Comparison of ENCODE assay signal across 8 mouse cellular contexts in genomic region chr10:128369599-128369998, GRCm38 (mm10). TPM values are rescaled to one million over a fixed set of nuclear protein-coding genes. Genes with fewer than 3 reads are reported as not detected.
A peak's percentile ranks its signal among the peaks of the same experiment; 100 is the strongest.
DNase-seq lines count a peak whose midpoint lies in the region; ATAC-seq and TF ChIP-seq lines count a peak whose summit lies in the region.

No protein-coding gene starts in this region.

- H3K27me3 ChIP-seq in cerebellum, adult 2 months (ENCODE audit: control insufficient read depth, insufficient read depth, low read length): no peaks in the 10 kb centered on the region
- H3K27me3 ChIP-seq in testis, adult 2 months (ENCODE audit: control insufficient read depth, insufficient read depth, low read length): no peaks in the 10 kb centered on the region
- no peaks in the 10 kb centered on the region for H3K27me3 ChIP-seq in liver, embryonic 12.5 days (replicated peaks)

- H3K4me1 ChIP-seq in cerebellum, adult 2 months (ENCODE audit: control insufficient read depth, insufficient read depth, low read length): no peaks in the 10 kb centered on the region; the same call in 1 of the 2 replicates
- H3K4me1 ChIP-seq in testis, adult 2 months (ENCODE audit: control insufficient read depth, insufficient read depth, low read length): peaks cover 16% of the 10 kb centered on the region
- peaks cover 48% of the 10 kb centered on the region for H3K4me1 ChIP-seq in liver, embryonic 12.5 days

- no peaks in the 10 kb centered on the region for H3K9me3 ChIP-seq in liver, embryonic 12.5 days (replicated peaks)

- WGBS in cerebellum, adult 2 months: 73% methylated on average over 6 of the region's 6 CpGs
- WGBS in liver, embryonic 12.5 days (ENCODE audit: insufficient replicate concordance): 72% methylated on average over 6 of the region's 6 CpGs

- H3K4me3 ChIP-seq in cerebellum, adult 2 months (replicated peaks; ENCODE audit: insufficient read depth, low read depth, low read length): peak overlapping the region; percentile 54
- peak overlapping the region; percentile 96 for H3K4me3 ChIP-seq in testis, adult 2 months (ENCODE audit: control insufficient read depth, low read depth, low read length)
- H3K4me3 ChIP-seq in liver, embryonic 12.5 days: peak overlapping the region; percentile 76

- ATAC-seq in liver, embryonic 12.5 days: no peak

- no peaks in the 10 kb centered on the region for H3K36me3 ChIP-seq in testis, adult 2 months (ENCODE audit: control insufficient read depth, insufficient read depth, low read length)
- peaks cover 15% of the 10 kb centered on the region for H3K36me3 ChIP-seq in liver, embryonic 12.5 days

- peak in 1 of 2 experiments; percentile 33 for DNase-seq in cerebellum, adult 2 months
- no peak for DNase-seq in cerebellum, postnatal 14 days
- DNase-seq in testis, postnatal 10 days (ENCODE audit: low spot score): no peak
- no peak for DNase-seq in right cerebral cortex, adult 18-20 months
- no peak for DNase-seq in urinary bladder, postnatal 36 days (ENCODE audit: low spot score in 2 of 2)
- DNase-seq in c-Kit-positive CD71-positive TER-119-positive erythroid progenitor cells, embryonic 14.5 days (ENCODE audit: low spot score): no peak

- peak overlapping the region; percentile 81 for H3K9ac ChIP-seq in liver, embryonic 12.5 days

- peak overlapping the region; percentile 78 for H3K27ac ChIP-seq in cerebellum, adult 2 months (ENCODE audit: insufficient read depth, low read length)
- peak overlapping the region; percentile 95 for H3K27ac ChIP-seq in testis, adult 2 months (ENCODE audit: control insufficient read depth, insufficient read depth, low read depth, low read length)
- peak overlapping the region; percentile 90 for H3K27ac ChIP-seq in liver, embryonic 12.5 days

- no peak for TF ChIP-seq POLR2A in cerebellum, adult 2 months (IDR thresholded peaks at IDR 0.05; ENCODE audit: borderline replicate concordance, insufficient read depth, low read length)
- TF ChIP-seq POLR2A in testis, adult 2 months (IDR thresholded peaks at IDR 0.05; ENCODE audit: control insufficient read depth, low read depth, low read length): no peak

- no peak for TF ChIP-seq CTCF in cerebellum, adult 2 months (IDR thresholded peaks at IDR 0.05; ENCODE audit: borderline replicate concordance, insufficient read depth, low read depth, low read length)
- no peak for TF ChIP-seq CTCF in testis, adult 2 months (IDR thresholded peaks at IDR 0.05; ENCODE audit: control insufficient read depth, insufficient read depth, insufficient replicate concordance, low read depth, low read length)

- peak overlapping the region; percentile 96 for H3K4me2 ChIP-seq in liver, embryonic 12.5 days

RNA-seq across cellular contexts. Expression of gene Coq10a, which starts 0.8 kb away (rescaled TPM):
- 115 and 117 TPM in 2 replicates for polyA plus RNA-seq in cerebellum, adult 2 months (2012; rRNA removed)
- 21.2 TPM in 2 replicates for polyA plus RNA-seq in testis, adult 2 months (2012; rRNA removed)
- 8.7 and 8.9 TPM in 2 replicates for polyA plus RNA-seq in liver, embryonic 12.5 days (2016; fragmentation: Nextera tagmentation; extraction: Ambion mirVana)

RNA-seq across cellular contexts. Expression of gene Ankrd52, which starts 7.3 kb away (rescaled TPM):
- 40.6 and 41.6 TPM in 2 replicates for polyA plus RNA-seq in cerebellum, adult 2 months (2012; rRNA removed)
- 6.8 and 7.0 TPM in 2 replicates for polyA plus RNA-seq in testis, adult 2 months (2012; rRNA removed)
- 9.3 TPM in 2 replicates for polyA plus RNA-seq in liver, embryonic 12.5 days (2016; fragmentation: Nextera tagmentation; extraction: Ambion mirVana)

RNA-seq across cellular contexts. Expression of gene Slc39a5, which starts 31.4 kb away (rescaled TPM):
- polyA plus RNA-seq in cerebellum, adult 2 months (2012; rRNA removed): 0.13 TPM in 1 of 2 replicates, not detected in the other
- polyA plus RNA-seq in testis, adult 2 months (2012; rRNA removed): 0.14 and 0.18 TPM in 2 replicates
- polyA plus RNA-seq in liver, embryonic 12.5 days (2016; fragmentation: Nextera tagmentation; extraction: Ambion mirVana): 22.7 and 23.0 TPM in 2 replicates

RNA-seq across cellular contexts. Expression of gene Cs, which starts 32.1 kb away (rescaled TPM):
- 251 and 252 TPM in 2 replicates for polyA plus RNA-seq in cerebellum, adult 2 months (2012; rRNA removed)
- polyA plus RNA-seq in testis, adult 2 months (2012; rRNA removed): 58.8 and 59.4 TPM in 2 replicates
- polyA plus RNA-seq in liver, embryonic 12.5 days (2016; fragmentation: Nextera tagmentation; extraction: Ambion mirVana): 183 and 187 TPM in 2 replicates

RNA-seq across cellular contexts. Expression of gene Nabp2, which starts 41.7 kb away (rescaled TPM):
- polyA plus RNA-seq in cerebellum, adult 2 months (2012; rRNA removed): 78.9 and 83.6 TPM in 2 replicates
- polyA plus RNA-seq in testis, adult 2 months (2012; rRNA removed): 22.5 and 27.7 TPM in 2 replicates
- 64.1 and 66.1 TPM in 2 replicates for polyA plus RNA-seq in liver, embryonic 12.5 days (2016; fragmentation: Nextera tagmentation; extraction: Ambion mirVana)

Comparison
In these comparisons a context has a peak if more than half of its experiments do, and no peak if none do; other contexts are left out.
1. RNA of gene Slc39a5, which starts 31.4 kb away (polyA plus RNA-seq): 22.7 to 23.0 TPM in liver, embryonic 12.5 days; 0.14 to 0.18 TPM in testis, adult 2 months and 0.13 TPM in cerebellum, adult 2 months; every median in the first group is over 10 times any median in the second.
2. Peak in every context shown above with its lines, with median percentiles within 50 percentile points of each other: H3K27ac ChIP-seq and H3K4me3 ChIP-seq.